Mouse (Mus musculus) neural tube, embryonic 11.5 days (tissue): Measurements from ENCODE around the gene Ddx46. TPM values are rescaled to one million over a fixed set of nuclear protein-coding genes. Genes with fewer than 3 reads are reported as not detected.

Experiments used
- ATAC-seq: fragments of 200-750 bp; cut with Nextera tagmentation; 2 replicates; pipeline ENCODE4 v1.8.0; 2017; ENCODE audit warnings: moderate number of reproducible peaks, mild to moderate bottlenecking, moderate TSS enrichment, moderate library complexity; ENCODE audit not compliant: insufficient read depth, low FRiP score, low TSS enrichment
- DNase-seq: peaks from one replicate; pipeline ENCODE4 v3.0.0-alpha.2; 2015; ENCODE audit warnings: low spot score
- H3K27ac ChIP-seq: fragments of 300-500 bp; sonication (generic); 2 replicates; pipeline ENCODE4 v1.5.1; 2014; ENCODE audit warnings: low read depth, mild to moderate bottlenecking, low read length
- H3K27me3 ChIP-seq: fragments of 300-500 bp; sonication (generic); 2 replicates; pipeline ENCODE4 v1.6.1; 2014; ENCODE audit warnings: mild to moderate bottlenecking, low read length, mixed read lengths; ENCODE audit not compliant: control insufficient read depth, insufficient read depth
- H3K36me3 ChIP-seq: fragments of 300-500 bp; sonication (generic); 2 replicates; pipeline ENCODE4 v1.6.1; 2014; ENCODE audit warnings: mild to moderate bottlenecking, low read length, moderate library complexity, mixed read lengths; ENCODE audit not compliant: control insufficient read depth, insufficient read depth
- H3K4me1 ChIP-seq: fragments of 300-500 bp; sonication (generic); 2 replicates; pipeline ENCODE4 v1.6.1; 2014; ENCODE audit warnings: low read length, mixed read lengths; ENCODE audit not compliant: control insufficient read depth, insufficient read depth
- H3K4me2 ChIP-seq: fragments of 300-500 bp; sonication (generic); 2 replicates; pipeline ENCODE4 v1.6.1; 2014; ENCODE audit warnings: low read depth, mild to moderate bottlenecking, moderate library complexity
- H3K4me3 ChIP-seq: fragments of 300-500 bp; sonication (generic); 2 replicates; pipeline ENCODE4 v1.5.1; 2014; ENCODE audit warnings: low read depth, low read length
- H3K9ac ChIP-seq: fragments of 300-500 bp; sonication (generic); 2 replicates; pipeline ENCODE4 v1.6.1; 2014; ENCODE audit warnings: mild to moderate bottlenecking, low read length
- H3K9me3 ChIP-seq: fragments of 300-500 bp; sonication (generic); 2 replicates; pipeline ENCODE4 v1.6.1; 2016; ENCODE audit warnings: low read length; ENCODE audit not compliant: control insufficient read depth
- WGBS: fragments of 180-500 bp; shearing (Covaris S2); extraction: QIAGEN DNeasy Blood & Tissue Kit; methylation state at CpG from one replicate; pipeline ENCODE4 v1.1.7; 2014; 5-methylcytosine and 5-hydroxymethylcytosine counted together
- polyA plus RNA-seq: library from polyadenylated mRNA; unstranded; fragments of >200 nt; fragmentation: Nextera tagmentation; extraction: Ambion mirVana; gene quantifications from 2 replicates; pipeline ENCODE4 v1.2.1, GENCODE M21; 2014

Gene Ddx46
- 52.9 and 53.4 TPM in 2 replicates for polyA plus RNA-seq

DNA sequence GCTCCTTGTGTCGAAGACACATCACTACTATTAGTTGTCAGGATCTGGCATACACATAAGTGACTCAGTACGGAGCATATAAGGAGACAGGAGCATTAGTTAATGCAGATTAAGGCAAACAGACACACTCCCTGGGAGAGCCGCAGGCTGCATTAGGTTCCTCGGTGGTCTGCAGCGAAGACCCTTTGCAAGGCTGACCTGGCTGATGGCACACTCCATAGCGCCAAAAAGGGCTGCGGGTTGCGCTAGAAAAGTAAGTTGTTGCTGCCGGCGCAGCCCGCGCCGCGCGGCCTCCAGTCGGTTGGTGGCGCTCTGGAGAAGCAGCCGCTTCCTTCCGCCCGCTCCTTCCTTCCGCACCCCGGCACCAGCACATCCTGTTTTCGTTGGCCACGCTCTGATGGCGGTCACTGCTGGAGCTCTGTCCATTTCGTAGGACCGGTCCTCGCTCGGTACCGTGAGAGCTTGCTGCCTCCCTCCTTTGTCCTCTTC, at the start of gene Ddx46:
Ddx46 (plus strand) TSS at position 389 of the 489 bp plus-strand sequence.
- peak; percentile 84 for ATAC-seq
- no peak within 1 kb of the TSS for H3K27ac ChIP-seq
- peak within 1 kb of the TSS; percentile 81 for H3K4me2 ChIP-seq
- no peaks in the 10 kb centered on the region for H3K27me3 ChIP-seq
- H3K4me3 ChIP-seq = peak within 1 kb of the TSS; percentile 90
- peaks cover 4% of the 10 kb centered on the region; the same call in 1 of the 2 replicates for H3K4me1 ChIP-seq
- H3K9ac ChIP-seq = peak within 1 kb of the TSS; percentile 91
- 7% methylated on average over 30 of the region's 30 CpGs for WGBS
- H3K36me3 ChIP-seq = peaks cover 1% of the 10 kb centered on the region; the same call in 1 of the 2 replicates
- peak; percentile 94 for DNase-seq
- H3K9me3 ChIP-seq = no peaks in the 10 kb centered on the region

- H3K9ac ChIP-seq = no peak overlapping the region
- no peak overlapping the region for H3K4me3 ChIP-seq
- H3K9me3 ChIP-seq = no peaks in the 10 kb centered on the region
- H3K27ac ChIP-seq = no peak overlapping the region
- no peak overlapping the region for H3K4me2 ChIP-seq
- no peaks in the 10 kb centered on the region for H3K4me1 ChIP-seq
- ATAC-seq (0 out of 2 replicates have a peak, but pooled peaks have one; percentile 45), DNase-seq (no peak)
- 65% methylated on average over 4 of the region's 4 CpGs for WGBS
- H3K27me3 ChIP-seq = no peaks in the 10 kb centered on the region
- peaks cover 14% of the 10 kb centered on the region for H3K36me3 ChIP-seq
Observed at GRCm38 (mm10) chr13:55591961-55592490, 42.8 kb upstream of the Ddx46 start.

DNA sequence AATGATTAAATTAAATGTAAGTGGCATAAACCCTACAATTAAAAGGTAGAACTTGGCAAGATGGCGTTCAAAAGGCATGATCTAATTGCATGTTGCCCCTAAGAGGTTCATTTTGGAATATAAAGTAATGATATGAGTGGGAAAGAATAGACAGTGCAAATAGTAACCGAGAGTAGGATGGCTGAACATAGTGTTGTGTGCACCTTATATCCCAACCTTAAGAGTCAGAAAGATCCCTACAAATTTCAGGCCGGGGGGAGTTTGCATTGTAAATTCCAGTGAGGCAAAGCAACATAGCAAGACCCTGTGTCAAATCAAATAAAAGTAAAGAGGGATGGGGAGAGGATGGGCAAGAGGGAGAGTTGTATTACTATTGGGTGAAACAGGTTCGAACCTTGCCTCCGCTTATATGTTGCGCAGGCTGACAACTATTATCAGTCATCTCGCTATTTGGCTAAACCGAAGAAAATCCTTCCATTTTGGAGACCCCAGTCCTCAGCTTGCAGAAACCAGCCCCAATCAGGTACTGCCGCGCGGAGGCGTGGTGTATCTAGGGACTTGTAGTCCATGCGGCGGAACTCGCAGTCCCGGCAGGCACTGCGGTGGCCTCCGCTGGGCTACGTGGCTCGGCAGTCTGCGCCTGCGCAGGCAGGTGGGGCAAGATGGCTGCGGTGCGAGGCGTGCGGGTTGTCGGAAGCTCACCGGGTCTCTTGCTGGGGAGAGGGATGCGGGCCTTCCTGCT, 42.1 kb upstream of the Ddx46 start:
- DNase-seq = peak; percentile 99
- H3K27me3 ChIP-seq = no peaks in the 10 kb centered on the region
- peak overlapping the region; percentile 56; the same call in 1 of the 2 replicates for H3K27ac ChIP-seq
- ATAC-seq = peak; percentile 98
- H3K9ac ChIP-seq = peak overlapping the region; percentile 74
- H3K4me2 ChIP-seq = peak overlapping the region; percentile 52
- H3K4me3 ChIP-seq = peak overlapping the region; percentile 59
- no peaks in the 10 kb centered on the region for H3K9me3 ChIP-seq
- 5% methylated on average over 29 of the region's 29 CpGs for WGBS
- no peaks in the 10 kb centered on the region for H3K4me1 ChIP-seq
- H3K36me3 ChIP-seq = peaks cover 18% of the 10 kb centered on the region

DNA sequence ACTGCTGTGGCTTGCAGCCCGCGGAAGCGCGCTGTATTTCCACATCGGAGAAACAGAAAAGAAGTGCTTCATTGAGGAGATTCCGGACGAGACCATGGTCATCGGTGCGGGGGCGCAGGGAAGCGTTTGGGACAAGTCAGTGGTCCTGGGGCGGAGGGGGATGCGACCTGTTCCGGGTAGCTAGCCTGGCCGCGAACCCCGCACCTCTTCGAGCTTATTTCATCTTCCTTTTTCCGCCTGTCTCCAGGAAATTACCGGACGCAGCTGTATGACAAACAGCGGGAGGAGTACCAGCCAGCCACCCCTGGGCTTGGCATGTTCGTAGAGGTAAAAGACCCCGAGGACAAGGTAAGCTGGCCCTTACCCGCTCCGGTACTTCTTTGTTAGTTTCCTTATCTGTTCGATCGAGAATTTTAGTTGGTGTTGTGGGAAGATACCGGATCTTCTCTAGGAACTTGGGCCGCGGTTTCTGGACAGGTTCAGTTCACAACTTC, 41.5 kb upstream of the Ddx46 start:
- under 1% methylated on average over 31 of the region's 31 CpGs for WGBS
- Histone ChIP-seq H3K9me3 (no peaks in the 10 kb centered on the region), H3K4me3 (peak overlapping the region; percentile 59), H3K27ac (no peak overlapping the region), H3K4me1 (no peaks in the 10 kb centered on the region), H3K27me3 (no peaks in the 10 kb centered on the region), H3K36me3 (peaks cover 19% of the 10 kb centered on the region), H3K4me2 (peak overlapping the region; percentile 52), H3K9ac (peak overlapping the region; percentile 74)
- DNase-seq (no peak), ATAC-seq (peak; percentile 65)

DNA sequence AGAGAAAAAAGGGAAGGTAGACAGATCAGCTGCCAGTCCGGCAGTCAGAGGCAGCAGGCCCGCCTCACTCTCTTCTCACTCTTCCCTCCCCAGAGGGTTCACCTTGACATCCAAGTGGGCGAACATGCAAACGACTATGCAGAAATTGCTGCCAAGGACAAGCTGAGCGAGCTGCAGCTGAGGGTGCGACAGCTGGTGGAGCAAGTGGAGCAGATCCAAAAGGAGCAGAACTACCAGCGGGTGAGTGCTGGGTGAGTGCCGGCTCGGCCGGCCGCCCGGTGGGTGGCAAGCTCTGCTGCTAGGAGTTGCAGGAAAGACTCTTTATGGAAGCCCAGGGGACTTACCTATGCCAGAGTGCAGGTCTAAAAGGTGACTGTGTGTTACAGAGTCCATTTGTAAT, 39.5 kb upstream of the Ddx46 start:
- WGBS = 92% methylated on average over 12 of the region's 12 CpGs
- Histone ChIP-seq H3K27me3 (no peaks in the 10 kb centered on the region), H3K36me3 (peaks cover 19% of the 10 kb centered on the region), H3K9me3 (no peaks in the 10 kb centered on the region), H3K4me1 (peaks cover 4% of the 10 kb centered on the region; the same call in 1 of the 2 replicates), H3K4me3 (no peak overlapping the region), H3K4me2 (no peak overlapping the region), H3K9ac (no peak overlapping the region), H3K27ac (no peak overlapping the region)
- ATAC-seq = no peak
- no peak for DNase-seq

DNA sequence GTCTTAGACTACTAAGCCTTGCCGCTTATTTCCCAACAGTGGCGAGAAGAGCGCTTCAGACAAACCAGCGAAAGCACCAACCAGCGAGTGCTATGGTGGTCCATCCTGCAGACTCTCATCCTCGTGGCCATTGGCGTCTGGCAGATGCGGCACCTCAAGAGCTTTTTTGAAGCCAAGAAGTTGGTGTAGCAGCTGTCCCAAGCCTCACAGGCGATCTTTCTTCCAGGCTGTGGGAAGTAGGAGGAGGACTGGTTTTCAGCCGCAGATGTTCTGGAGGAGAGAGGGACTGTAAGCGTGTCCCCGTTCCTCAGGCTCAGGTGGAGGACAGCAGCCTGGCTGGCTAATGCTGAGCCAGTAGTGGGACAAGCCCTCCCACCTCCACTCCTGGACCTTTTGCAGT, 38.0 kb upstream of the Ddx46 start:
- 95% methylated on average over 12 of the region's 12 CpGs for WGBS
- no peaks in the 10 kb centered on the region for H3K27me3 ChIP-seq
- no peak overlapping the region for H3K4me2 ChIP-seq
- H3K9me3 ChIP-seq = no peaks in the 10 kb centered on the region
- H3K36me3 ChIP-seq = peaks cover 19% of the 10 kb centered on the region
- H3K4me1 ChIP-seq = peaks cover 4% of the 10 kb centered on the region; the same call in 1 of the 2 replicates
- DNase-seq (no peak), ATAC-seq (no peak)
- H3K4me3 ChIP-seq = no peak overlapping the region
- H3K27ac ChIP-seq = no peak overlapping the region
- no peak overlapping the region for H3K9ac ChIP-seq

GRCm38 (mm10) chr13:55599566-55600540, 35.0 kb upstream of the Ddx46 start, which contains the start of gene B4galt7:
TSS of gene B4galt7 (plus strand) at chr13:55599896.
- H3K36me3 ChIP-seq = peaks cover 19% of the 10 kb centered on the region
- H3K4me2 ChIP-seq = peak within 1 kb of the TSS; percentile 83
- no peaks in the 10 kb centered on the region for H3K9me3 ChIP-seq
- H3K4me3 ChIP-seq = peak within 1 kb of the TSS; percentile 84
- no peaks in the 10 kb centered on the region for H3K27me3 ChIP-seq
- peak within 1 kb of the TSS; percentile 85 for H3K9ac ChIP-seq
- DNase-seq (peak; percentile 87), ATAC-seq (peak; percentile 85)
- H3K4me1 ChIP-seq = peaks cover 4% of the 10 kb centered on the region; the same call in 1 of the 2 replicates
- peak within 1 kb of the TSS; percentile 68 for H3K27ac ChIP-seq
- 12% methylated on average over 50 of the region's 51 CpGs for WGBS

DNA sequence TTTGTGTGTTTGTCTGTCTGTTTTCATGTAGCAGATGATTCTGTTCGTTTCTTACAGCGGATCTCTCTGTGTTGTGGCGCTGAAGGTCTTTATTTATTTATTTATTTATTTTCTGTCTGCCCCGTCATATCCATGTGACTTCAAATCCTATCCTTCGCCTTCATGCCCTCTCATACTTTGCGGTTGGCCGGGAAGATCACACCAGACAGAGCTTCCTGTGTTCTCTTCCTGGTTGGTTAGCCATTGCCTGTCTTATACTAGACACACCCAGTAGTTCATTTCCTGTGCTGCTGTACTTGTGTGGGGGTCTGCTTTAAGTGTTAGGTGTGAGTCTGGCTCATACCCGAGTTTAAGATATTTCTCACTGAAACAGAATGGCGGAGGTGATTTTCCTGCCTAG, 34.2 kb upstream of the Ddx46 start:
- Histone ChIP-seq H3K9me3 (no peaks in the 10 kb centered on the region), H3K27ac (no peak overlapping the region), H3K4me2 (peak overlapping the region; percentile 83), H3K4me1 (peaks cover 4% of the 10 kb centered on the region; the same call in 1 of the 2 replicates), H3K36me3 (peaks cover 16% of the 10 kb centered on the region), H3K27me3 (no peaks in the 10 kb centered on the region), H3K4me3 (peak overlapping the region; percentile 84), H3K9ac (peak overlapping the region; percentile 85)
- ATAC-seq (no peak), DNase-seq (no peak)
- 25% methylated on average over 9 of the region's 9 CpGs for WGBS
